Mouse (Mus musculus): ENCODE measurements at regions not wholly inside any gene's neighbourhood (a gene's known extent, or its start where the extent isn't known, plus 50 kb on each side); places are given as distances from the start of the nearest gene placed in this dataset.
A peak's percentile ranks its signal among the peaks of the same experiment; 100 is the strongest.

DNA sequence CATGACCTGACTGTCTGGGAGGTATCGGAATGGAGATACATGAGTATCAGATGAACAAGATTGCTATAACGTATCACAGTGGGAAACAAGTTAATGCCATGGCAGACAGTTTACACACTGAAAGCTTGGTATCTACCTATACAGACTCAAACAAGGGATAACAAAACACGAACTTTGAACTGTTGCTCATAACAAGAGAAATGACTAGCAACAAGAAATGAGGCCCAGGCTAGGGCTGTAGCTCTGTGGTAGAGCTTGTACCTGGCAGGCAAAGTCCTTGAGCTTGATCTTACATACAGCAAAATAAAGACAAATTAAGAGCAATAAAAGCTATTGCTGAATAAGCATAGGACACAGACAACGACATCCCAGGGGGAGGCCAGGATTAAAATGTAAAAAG, 172.4 kb upstream of the Pln start:
- DNase-seq (ENCODE audit: low spot score): no peak

DNA sequence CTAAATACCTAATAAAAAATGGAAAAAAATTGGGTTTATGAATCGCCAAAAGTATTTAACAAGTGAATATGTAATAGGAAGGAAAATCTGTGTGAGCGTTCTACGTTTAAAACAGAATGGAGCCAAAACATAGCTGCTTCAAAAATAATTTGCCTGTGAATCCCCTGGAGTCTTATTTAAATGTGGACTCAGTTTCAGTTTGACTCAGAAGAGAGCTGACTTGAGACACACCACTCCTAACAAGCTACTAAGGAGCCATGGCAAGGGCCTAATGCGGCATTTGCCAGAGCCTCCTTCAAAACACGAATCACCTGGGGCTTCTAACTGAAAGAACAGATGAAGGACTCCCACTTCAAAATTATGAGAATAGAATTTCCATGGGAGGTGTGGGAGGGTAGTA, 169.7 kb upstream of the Pln start:
- DNase-seq (ENCODE audit: low spot score): no peak

DNA sequence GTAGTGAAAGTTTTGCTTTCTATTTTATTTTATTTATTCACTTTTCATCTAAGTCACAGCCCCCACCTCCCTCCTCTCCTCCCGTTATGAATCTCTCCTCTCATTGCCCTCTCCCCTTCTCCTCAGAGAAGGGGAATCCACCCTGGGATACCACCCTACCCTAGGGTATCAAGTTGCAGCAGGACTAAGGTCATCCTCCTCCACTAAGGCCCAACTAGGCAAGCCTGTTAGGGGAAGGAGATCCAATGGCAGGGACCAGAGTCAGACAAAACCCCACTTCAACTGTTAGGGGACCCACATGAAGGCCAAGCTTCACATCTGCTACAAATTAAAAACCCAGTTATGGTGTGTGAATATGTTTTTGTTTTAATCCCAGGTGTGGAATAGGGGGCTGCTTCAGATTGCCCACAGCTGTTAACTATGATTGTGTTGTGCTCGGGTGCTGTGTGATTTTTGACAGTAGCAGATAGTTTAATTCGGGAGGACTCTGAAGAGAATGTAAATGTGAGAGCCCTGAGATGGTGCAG, 163.4 kb upstream of the Pln start:
- DNase-seq (ENCODE audit: low spot score): no peak

DNA sequence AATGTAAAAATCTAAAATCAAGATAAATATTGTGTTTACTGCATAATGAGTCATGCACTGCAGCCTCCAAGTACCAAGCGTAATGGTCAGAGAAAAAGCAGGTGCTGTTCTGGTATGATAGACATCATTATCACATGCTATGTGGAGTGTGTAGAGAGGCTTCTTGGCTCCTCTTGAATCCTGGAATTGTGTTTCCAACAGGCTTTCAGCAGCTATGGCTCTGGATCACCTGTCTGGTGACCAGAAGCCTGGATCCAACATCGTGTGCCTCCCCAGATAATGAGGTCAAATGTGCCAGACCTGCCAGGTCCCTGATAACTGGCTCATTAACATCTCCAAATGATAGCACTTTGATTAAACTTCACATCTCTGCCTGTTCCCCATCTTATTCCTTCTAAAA, 161.5 kb upstream of the Pln start:
- no peak for DNase-seq (ENCODE audit: low spot score)

DNA sequence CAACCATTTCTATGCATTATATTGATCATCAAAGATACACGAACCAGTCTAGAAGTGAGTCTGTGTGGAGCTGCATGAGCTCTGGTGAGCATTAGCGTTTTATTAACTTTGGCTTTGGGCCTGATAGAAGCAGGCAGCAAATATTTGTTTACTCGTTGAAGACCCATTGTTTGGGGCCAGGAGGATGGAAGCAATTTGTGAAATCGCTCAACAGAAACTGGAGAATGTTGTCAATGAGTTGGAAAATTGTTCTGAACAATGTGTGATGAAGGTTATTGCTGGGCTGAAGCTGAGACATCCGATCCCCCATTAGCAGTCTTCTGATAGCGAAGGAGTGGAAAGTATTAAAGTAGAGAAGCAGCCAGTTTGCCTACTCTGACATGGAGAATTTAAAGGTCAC, 158.9 kb upstream of the Pln start:
- DNase-seq (ENCODE audit: low spot score): no peak

DNA sequence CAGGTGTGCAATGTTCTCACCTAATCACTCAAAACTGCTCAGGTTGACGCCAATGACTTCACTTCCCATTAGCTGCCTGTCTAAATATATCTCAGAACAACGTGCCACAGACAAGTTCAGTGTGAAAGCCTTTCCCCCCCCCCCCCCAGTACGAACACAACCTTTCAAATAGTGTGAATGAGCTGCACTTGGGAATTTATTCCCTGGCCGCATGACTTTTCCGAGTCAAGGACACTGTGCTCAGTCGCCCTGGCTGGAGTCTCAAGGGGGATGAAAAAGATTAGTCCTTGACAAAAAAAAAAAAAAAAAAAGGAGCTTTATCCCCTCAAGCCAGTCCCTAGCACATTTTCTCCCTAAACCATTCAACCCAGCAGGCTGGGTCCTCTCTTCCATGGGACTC, 158.4 kb upstream of the Pln start:
- DNase-seq (ENCODE audit: low spot score): peak; percentile 7

DNA sequence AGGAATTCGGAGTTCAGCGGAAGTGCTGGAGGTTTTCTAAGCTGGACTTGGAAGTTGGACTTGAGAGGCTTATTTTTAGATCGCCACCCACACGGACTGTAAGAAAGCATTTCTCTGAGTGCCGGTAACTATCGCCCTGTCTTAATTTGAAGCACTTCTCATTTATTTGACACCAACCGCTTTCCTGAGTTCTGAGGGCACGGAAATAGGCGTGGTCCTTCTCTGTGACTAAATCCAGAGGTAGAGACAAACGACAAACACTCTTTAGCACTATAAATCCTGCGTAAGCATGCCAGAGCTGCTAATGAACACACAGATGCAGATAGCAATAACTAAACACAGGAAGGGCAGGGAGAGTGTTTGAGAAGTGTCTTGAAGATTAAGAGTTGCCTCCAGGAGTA, 156.7 kb upstream of the Pln start:
- DNase-seq (ENCODE audit: low spot score): no peak

DNA sequence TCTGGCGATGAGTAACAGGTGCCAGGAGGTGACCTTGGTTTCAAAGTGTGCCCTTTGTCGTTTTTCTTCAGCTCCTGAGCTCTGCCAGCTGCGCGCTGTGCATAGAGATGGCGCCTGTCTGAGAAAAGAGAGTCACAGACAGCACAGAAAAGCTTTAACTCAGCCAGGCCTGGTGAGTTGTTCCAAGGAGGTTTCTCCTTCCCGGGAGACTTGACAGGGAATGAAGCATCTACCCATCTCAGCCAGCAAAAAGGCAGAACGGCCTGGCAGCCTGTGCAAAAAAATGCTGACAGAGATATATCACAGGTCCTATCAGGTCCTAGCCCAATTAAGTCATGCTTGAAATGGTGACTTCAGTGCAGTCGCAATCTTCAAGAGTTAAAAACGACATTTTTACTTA, 156.1 kb upstream of the Pln start:
- DNase-seq (ENCODE audit: low spot score): no peak

DNA sequence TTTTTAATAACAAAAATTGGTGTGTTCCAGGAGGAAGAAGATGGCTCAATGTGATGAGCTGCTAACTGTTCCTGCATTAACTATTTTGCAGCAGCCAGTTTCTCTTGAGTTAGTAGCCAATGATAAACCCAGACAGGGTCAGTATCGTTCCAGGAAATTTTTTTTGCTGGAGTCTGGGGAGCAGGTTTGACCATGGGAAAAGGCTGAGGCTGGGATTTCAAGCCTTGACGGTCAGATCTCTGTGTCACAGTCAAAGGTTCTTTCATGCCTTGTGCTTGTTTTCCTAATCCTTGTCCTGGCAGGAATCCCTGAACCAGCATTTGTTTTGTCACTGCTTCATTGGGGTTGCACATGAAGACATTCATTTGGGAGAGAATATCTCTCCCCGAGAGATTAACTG, 129.0 kb upstream of the Pln start:
- no peak for DNase-seq (ENCODE audit: low spot score)

DNA sequence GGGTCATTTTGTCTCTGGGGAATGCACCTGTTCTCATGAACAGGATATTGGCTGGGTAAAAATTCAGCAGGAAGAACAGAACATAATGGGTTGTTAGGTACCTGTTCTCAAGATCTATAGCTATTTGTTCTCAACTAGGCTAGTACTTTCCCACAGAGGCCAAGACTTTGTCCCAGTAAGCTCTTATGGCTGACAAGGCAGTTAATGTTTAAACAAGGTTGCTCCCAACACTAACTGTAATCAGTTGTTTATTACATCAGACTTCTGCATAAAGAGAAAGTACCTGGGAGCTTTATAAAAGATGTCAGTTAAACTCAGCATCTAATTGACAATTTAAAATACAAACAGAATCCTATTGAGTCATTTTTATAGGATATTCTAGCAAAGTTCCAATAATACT, 127.6 kb upstream of the Pln start:
- DNase-seq (ENCODE audit: low spot score): no peak
